Mouse (Mus musculus) cerebellum, postnatal 14 days (tissue): ENCODE data around the gene Slc35b3.

Experiments used
- DNase-seq, 2 experiments: peaks; one replicate each; pipeline ENCODE4 v3.0.0; 2021; ENCODE audit warnings: mixed read lengths in 2 of 2

Slc35b3 gene

GRCm38 (mm10) chr13:38936860-38937471 is 23.7 kb downstream of the Slc35b3 start:
- no peak for DNase-seq

DNA sequence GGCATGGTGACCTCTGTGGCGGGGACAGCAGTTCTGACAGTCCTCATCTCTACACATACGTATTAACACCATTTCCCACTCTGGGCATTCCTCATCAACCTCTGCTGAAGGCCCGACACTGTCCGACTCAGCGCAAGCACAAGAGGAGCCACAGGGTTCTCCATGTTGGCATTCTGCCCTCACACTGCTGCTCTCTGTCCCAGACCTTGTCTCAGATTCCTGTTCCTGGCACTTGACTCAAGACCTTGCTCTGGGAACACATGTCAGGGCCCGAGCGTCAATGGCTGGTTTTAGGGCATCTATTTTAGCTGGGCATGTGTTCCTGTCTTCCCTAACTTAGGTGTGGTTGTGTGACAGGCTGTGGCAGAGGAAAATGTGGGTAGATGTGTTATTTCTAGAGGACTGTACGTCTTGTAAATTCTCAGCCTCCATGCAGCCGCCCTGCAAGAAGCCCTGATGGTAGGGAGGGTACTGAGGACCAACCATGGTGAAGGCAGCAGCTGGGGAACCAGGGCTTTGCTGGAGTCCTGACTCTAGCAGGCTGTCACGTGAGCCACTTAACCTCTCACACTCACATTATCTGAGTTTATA is 24.7 kb downstream of the Slc35b3 start:
- no peak for DNase-seq

DNA sequence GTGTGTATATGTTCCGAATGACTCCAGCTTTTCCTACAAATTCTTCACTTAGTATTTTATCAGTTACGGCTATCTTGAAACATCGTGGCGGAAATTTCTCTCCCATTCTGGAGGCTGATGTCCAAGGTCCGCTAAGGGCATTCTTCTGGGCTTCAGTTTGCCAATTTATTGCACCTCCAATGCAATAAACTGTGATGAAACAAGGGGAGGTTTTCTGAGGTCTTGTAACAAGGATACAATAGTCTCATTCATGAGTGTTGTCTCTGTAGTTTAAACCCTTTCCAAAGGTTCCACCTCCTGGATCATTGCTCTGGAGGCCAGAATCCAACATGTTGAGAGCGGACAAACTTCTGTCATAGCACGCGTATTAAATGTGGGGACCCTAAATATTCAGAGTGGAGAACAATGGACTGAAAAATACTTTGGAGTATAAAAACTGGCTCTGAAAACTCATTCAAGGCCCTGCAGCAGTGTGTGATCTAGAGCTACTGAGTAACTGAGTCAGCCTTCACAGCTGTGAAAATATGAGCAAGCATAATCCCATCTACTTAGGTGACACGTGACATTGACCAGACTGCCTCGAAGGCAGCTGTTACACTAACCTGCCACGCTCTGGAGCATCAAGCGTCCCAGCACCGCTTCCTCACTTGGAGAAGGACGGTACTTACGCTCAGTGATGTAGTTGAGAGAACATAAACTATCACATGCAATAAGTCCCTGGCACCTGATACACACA is 30.7 kb downstream of the Slc35b3 start:
- no peak for DNase-seq

DNA sequence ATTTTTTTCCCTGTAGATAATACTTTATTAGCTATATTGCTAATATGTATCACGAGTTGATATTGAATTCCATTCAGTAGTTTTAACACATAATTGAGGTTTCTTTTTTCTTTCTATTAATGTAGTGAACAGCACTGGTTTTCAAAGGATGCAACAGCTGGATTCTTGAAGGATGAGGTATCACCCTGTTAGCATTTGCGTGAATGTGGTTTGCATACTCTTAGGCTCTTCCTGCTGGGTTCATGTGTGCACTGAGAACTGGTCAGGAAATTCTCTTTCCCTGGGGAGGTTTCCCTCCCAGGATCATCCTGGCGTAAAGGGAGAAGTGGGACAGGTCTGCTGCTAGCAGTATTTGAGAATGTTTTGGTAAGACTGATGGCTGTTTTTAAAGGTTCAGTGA is 38.0 kb downstream of the Slc35b3 start:
- DNase-seq = no peak

DNA sequence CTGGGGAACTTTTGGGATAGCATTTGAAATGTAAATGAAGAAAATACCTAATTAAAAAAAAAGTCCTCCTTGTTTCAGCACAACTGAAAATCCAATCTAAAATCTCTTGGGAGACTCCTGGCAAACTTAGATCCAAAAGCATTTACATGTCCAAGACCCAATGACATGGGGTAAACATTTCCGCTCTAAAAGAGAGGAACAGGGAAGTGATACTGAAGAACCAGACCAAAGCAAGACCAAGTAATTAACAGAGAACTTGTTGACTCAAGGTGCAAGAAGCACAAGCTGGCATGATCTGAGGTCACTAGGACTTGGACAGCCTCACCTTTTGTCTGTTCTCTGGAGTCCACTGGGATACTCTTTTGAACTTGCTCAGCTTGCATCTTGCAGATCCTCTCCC is 39.4 kb downstream of the Slc35b3 start:
- DNase-seq = no peak

DNA sequence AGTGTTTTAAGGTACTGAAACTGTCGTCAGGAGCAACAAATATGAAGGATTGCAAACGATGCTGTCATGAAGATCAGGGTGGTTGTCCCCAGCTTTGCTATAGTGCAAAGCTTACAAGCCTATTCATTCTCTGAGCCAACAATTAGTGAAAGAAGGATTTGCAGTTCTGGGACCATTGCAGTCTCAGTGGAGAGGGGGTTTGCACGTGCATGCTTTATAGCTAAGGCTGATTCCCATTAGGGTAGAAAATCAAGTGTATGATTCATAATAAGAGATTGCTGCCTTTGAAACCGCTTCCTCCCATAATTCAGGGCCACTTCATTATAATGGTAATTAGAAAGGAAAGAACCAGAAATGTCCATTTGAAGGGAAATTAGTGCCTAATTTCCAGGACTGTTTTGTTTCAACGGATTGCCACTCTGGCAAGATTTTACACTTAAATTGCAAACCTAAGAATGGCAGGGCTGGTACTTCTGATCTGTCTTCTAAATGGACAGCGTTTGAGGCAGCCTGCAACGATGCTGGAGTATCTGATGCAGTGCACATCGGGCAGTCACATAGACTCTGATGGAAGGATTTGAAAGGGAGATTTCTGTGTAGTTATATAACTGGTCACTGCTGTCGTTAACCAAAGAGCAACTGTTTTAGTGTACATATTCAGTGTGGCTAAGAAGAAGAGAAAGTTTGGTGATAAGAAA is 42.3 kb downstream of the Slc35b3 start:
- no peak for DNase-seq

- no peak for DNase-seq
Observed at GRCm38 (mm10) chr13:38917556-38917955, 43.1 kb downstream of the Slc35b3 start.

- no peak for DNase-seq
Observed at GRCm38 (mm10) chr13:38914771-38915170, 45.9 kb downstream of the Slc35b3 start.

DNA sequence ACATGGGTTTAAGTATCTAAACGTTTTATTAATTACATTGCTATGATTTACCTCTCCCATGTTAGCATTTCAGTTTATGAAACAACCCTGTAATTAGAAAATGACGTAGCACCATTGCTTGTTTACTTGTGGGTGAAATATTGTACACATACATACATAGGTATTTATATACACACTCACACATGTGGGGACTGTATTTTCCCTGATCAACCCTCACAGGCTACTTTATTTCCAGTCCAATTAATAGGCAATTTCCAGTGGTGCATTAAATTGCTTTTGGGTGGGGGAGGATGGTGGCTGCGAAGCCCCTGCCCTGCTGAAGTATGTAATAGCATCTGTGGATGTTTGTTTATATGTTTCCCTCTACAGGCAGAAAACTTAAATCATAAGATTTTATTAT is 68.3 kb downstream of the Slc35b3 start:
- DNase-seq = no peak
